Mouse (Mus musculus) liver, postnatal 0 days (tissue): Measurements from ENCODE around the gene Usp6nl.

Experiments
- CTCF ChIP-seq: sonication (generic); IDR thresholded peaks from 2 replicates; pipeline ENCODE4 v1.5.1; 2016; ENCODE audit warnings: antibody characterized with exemption, low read depth
- EP300 ChIP-seq: IDR thresholded peaks from 2 replicates; pipeline ENCODE4 v1.6.1; 2016; ENCODE audit warnings: antibody characterized with exemption, low read depth, mild to moderate bottlenecking

DNA sequence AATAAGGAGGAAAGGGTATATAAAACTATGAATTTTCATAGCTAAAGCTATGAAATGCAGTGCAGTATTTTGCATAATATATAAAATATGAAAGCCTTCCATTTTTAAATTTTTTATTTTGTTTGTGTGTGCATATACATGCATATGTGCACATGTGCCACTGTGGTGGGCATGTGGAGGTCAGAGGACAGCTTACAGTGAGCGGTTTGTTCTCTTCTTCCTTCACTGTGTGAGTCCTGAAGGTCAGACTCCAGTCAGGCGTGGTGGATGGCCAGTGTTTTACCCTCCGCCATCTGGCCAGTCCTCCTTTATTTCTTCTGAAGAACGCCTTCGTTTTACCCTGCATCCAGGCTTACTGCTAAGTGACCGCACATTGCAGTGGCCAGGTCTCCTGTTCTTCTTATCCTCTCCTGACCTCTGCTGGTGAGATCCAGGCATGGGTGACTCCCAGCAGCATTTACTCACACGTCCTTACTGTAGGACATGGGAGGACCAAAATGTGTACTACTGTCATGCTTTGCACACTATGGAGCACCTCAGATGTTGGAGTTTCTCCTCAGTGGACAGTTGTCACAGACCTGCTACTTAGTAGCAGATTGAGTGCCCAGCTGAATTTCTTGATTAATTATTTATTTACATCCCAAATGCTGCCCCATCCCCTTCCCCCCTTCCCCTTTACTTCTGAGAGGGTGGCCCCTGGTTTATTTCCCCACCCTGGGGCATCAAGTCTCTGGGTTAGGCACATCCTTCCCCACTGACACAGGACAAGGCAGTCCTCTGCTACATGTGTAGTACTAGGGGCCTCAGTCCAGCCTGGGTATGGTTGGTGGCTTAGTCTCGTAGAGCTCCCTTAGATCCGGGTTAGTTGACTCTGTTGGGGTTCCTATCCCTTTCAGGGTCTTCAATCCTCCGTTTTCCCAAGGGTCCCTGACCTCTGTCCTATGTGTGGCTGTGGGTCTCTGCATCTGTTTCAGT lies 82.9 kb downstream of the Usp6nl start:
- TF ChIP-seq CTCF, result peak; percentile 98
- no peak for TF ChIP-seq EP300
